Mouse (Mus musculus) erythroblast, embryonic 14.5 days (primary cell): Measurements from ENCODE around the gene Bsdc1. TPM values are rescaled to one million over a fixed set of nuclear protein-coding genes. Genes with fewer than 3 reads are reported as not detected.
A peak's percentile ranks its signal among the peaks of the same experiment; 100 is the strongest.

Source experiments
- H3K27me3 ChIP-seq: 2 replicates; pipeline ENCODE4 v1.6.1; 2012; ENCODE audit warnings: inconsistent platforms; ENCODE audit not compliant: control insufficient read depth
- H3K36me3 ChIP-seq: 2 replicates; pipeline ENCODE4 v1.6.1; 2012; ENCODE audit warnings: mild to moderate bottlenecking, inconsistent platforms; ENCODE audit not compliant: control insufficient read depth
- H3K4me1 ChIP-seq: 2 replicates; pipeline ENCODE4 v1.6.1; 2012; ENCODE audit warnings: inconsistent platforms; ENCODE audit not compliant: control insufficient read depth
- H3K4me3 ChIP-seq: replicated peaks from 2 replicates; pipeline ENCODE3; 2012; ENCODE audit warnings: moderate library complexity, mild to moderate bottlenecking, inconsistent platforms
- H3K9me3 ChIP-seq: 2 replicates; pipeline ENCODE4 v1.6.1; 2012; ENCODE audit warnings: low read length, inconsistent platforms, mixed read lengths; ENCODE audit not compliant: control insufficient read depth
- GATA1 ChIP-seq: IDR thresholded peaks from 2 replicates; pipeline ENCODE4 v1.6.1; 2012; ENCODE audit warnings: low read length, inconsistent platforms, mixed read lengths
- TAL1 ChIP-seq: IDR thresholded peaks from 3 replicates; pipeline ENCODE4 v1.6.1; 2012; ENCODE audit warnings: low read length, inconsistent platforms, mixed read lengths
- polyA plus RNA-seq: library from polyadenylated mRNA; stranded (reverse); fragments of >175 nt; gene quantifications from 2 replicates; pipeline ENCODE4 v1.2.3, GENCODE M21; 2012

Bsdc1 gene
- polyA plus RNA-seq, 1 experiment = 92.9 TPM

DNA sequence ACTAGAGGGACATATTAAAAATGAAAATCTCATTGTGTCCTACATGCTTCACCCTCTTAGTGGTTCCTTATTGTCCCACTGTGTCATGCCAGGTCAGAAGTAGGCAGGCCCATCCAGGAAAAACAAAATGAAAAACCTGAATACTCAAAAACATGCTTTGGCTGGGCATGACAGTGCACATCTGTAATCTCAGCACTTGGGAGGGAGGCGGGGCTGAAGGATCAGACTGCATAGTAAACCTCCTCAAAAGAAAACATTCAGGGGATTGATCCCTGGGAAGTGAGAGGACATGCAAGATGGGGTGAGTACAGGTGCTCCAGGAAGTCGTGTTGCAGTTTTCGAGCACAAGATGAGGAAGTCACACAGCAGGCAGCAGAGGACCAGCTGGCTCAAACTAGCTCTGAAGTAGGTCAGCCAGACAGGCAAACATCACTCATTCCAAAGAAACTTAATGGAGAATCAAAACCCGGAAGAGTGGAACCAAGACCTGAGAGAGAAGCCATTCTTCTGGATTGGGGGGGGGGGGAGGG lies 3.0 kb downstream of the Bsdc1 start:
- peak overlapping the region; percentile 74 for H3K4me3 ChIP-seq
- H3K36me3 ChIP-seq = peaks cover 75% of the 10 kb centered on the region
- H3K4me1 ChIP-seq = peaks cover 65% of the 10 kb centered on the region
- no peaks in the 10 kb centered on the region for H3K27me3 ChIP-seq
- TF ChIP-seq TAL1 = no peak
- peak; percentile 53 for TF ChIP-seq GATA1
- no peaks in the 10 kb centered on the region for H3K9me3 ChIP-seq

- TF ChIP-seq TAL1 (no peak), GATA1 (no peak)
- Histone ChIP-seq H3K4me1 (peaks cover 22% of the 10 kb centered on the region), H3K4me3 (no peak overlapping the region), H3K27me3 (no peaks in the 10 kb centered on the region), H3K36me3 (peaks cover 99% of the 10 kb centered on the region), H3K9me3 (no peaks in the 10 kb centered on the region)
Observed at GRCm38 (mm10) chr4:129476047-129476446, 14.7 kb downstream of the Bsdc1 start.

DNA sequence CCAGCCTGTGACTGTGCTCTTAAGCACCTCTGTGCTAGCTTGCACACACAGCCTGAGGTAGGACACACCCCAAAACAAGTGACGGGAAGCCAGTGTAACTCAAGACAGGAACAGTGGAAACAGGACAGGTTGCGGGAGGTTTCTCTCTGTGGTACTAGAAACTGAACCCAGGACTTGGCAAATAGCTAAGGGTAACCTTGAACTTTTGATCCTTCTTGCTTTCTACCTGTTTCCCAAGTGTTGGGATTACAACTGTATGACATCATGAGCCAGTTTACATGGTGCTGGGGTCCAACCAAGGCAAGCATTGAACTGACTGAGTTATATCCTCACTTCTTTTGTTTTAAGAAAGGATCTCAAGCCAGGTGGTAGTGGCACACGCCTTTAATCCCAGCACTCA lies 18.5 kb downstream of the Bsdc1 start:
- Histone ChIP-seq H3K4me3 (no peak overlapping the region), H3K27me3 (no peaks in the 10 kb centered on the region), H3K36me3 (peaks cover 99% of the 10 kb centered on the region), H3K4me1 (peaks cover 22% of the 10 kb centered on the region), H3K9me3 (no peaks in the 10 kb centered on the region)
- TF ChIP-seq GATA1 = no peak
- no peak for TF ChIP-seq TAL1

- Histone ChIP-seq H3K27me3 (no peaks in the 10 kb centered on the region), H3K4me3 (no peak overlapping the region), H3K9me3 (no peaks in the 10 kb centered on the region), H3K4me1 (peaks cover 15% of the 10 kb centered on the region), H3K36me3 (peaks cover 100% of the 10 kb centered on the region)
- TF ChIP-seq TAL1 (no peak), GATA1 (no peak)
Observed at GRCm38 (mm10) chr4:129481090-129481489, 19.7 kb downstream of the Bsdc1 start.

GRCm38 (mm10) chr4:129490972-129491880 lies 29.8 kb downstream of the Bsdc1 start, which contains the start of the genes Tssk3 and Fam229a:
TSS of gene Tssk3 (minus strand) at chr4:129491022.
TSS of gene Fam229a (plus strand) at chr4:129491190.
- TF ChIP-seq GATA1 (no peak), TAL1 (no peak)
- Histone ChIP-seq H3K9me3 (no peaks in the 10 kb centered on the region), H3K4me1 (peaks cover 8% of the 10 kb centered on the region), H3K4me3 (no peak within 1 kb of the TSS), H3K36me3 (peaks cover 47% of the 10 kb centered on the region), H3K27me3 (peaks cover 57% of the 10 kb centered on the region)

DNA sequence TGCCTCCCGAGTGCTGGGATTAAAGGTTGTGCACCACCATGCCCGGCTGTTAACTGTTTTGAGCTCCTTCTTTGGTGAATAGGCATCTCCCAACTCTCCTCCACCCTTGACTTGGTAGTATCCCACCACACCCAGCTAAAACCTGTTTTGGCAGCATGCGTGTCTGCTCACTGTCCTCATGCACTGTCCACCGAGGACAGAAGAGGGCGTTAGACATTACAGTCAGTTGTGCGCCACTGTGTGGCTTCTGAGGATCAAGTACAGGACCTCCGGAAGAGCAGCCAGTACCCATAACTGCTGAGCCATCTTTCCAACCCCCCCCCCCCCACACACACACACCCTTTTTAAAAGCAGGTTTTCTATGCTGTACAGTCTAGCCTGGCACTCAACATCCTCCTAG lies 33.3 kb downstream of the Bsdc1 start:
- Histone ChIP-seq H3K4me3 (no peak overlapping the region), H3K36me3 (peaks cover 13% of the 10 kb centered on the region), H3K27me3 (peaks cover 86% of the 10 kb centered on the region), H3K4me1 (peaks cover 8% of the 10 kb centered on the region), H3K9me3 (no peaks in the 10 kb centered on the region)
- TF ChIP-seq TAL1 (no peak), GATA1 (no peak)

DNA sequence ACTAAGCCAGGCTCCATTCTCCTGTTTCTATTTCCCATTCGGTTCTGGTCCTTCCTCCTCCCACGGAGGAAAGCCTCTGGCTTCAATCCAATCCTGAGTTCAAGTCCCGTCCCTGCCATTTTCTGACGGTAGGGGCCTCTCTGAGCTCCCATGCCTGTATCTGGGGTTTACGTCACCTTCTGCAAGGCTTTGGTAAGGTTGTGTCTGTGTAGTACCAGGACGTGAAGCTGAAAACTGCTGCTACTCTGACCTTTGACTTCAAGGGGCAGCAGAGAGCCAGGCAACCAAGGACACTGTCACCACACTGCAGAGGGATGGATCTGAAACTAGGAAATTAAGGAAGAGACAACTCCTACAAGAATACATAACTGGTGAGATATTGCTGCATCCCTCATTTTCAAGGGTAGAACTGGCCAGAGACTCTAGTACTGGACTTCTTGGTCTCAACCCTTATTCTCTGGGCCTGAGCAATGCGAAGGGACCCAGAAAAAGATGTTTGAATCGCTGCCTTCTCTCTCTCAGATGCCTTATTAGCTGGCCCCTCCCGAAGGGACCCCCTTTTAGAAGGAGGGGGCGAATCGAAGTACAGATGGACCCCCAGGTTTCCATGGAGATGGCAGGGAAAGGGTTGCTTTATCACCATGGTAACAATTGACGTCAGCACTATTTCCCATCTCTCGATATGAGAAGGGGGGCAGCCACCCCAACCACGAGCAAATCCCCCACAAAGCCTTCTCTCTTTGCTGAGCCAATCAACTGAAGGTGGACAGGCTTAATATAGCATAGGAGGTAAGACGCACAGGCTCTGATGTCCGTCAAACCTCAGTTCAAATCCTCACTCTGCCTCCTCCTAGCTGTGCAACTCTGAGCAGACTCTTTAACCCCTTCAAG lies 34.5 kb downstream of the Bsdc1 start:
- TF ChIP-seq TAL1 (no peak), GATA1 (no peak)
- Histone ChIP-seq H3K9me3 (no peaks in the 10 kb centered on the region), H3K4me3 (no peak overlapping the region), H3K36me3 (peaks cover under 1% of the 10 kb centered on the region; the same call in 1 of the 2 replicates), H3K4me1 (peaks cover 17% of the 10 kb centered on the region), H3K27me3 (peaks cover 85% of the 10 kb centered on the region)

DNA sequence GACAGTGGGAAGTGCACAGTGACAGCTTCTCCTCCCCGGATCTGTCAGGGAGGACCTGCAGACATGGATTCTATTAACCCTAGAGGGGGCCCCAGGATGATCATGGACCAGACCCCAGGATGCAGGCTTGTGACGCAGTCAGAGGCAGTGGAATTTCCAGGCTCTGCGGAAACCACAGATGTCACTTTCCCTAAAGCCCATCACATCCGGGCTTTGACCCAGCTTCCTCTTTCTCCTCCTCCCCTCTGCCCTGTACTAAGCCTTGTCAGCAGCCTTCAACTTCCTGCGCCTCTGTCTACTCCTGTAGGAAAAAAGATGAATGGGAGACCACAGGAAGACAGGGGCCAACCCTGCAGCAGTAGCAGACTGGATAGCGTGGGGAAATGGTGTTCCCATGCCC lies 35.2 kb downstream of the Bsdc1 start:
- Histone ChIP-seq H3K4me1 (peaks cover 14% of the 10 kb centered on the region), H3K4me3 (no peak overlapping the region), H3K27me3 (peaks cover 85% of the 10 kb centered on the region), H3K9me3 (no peaks in the 10 kb centered on the region), H3K36me3 (no peaks in the 10 kb centered on the region; the same call in 1 of the 2 replicates)
- TF ChIP-seq GATA1 = no peak
- no peak for TF ChIP-seq TAL1
